Comparison of ENCODE assay signal across 25 mouse cellular contexts in the genomic region with DNA sequence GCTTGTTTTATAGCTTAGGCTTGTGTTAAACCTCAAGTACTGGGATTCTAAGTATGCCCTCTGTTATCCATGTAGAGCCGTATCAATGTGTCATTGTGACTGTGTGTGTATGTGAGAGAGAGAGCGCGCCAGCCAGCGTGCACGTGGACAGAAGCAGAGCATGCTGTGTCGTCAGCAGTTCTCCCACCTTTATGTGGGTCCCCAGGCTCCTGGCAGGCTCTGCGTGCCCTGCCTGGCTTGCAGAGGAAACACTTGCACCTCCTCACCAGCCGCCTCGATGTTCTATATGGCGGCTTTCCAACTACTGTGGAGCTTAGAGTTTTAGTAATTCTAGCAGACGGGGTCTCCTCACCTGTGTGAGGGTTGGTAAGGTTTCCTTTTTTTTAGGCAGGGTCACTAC. TPM values are rescaled to one million over a fixed set of nuclear protein-coding genes. Genes with fewer than 3 reads are reported as not detected.
DNase-seq lines count a peak whose midpoint lies in the region; ATAC-seq and TF ChIP-seq lines count a peak whose summit lies in the region.
"Had no signal": no experiment of that assay in that cellular context is flagged by ENCODE, and none has a peak within 500 bp of the region (broad histone marks: within the 10 kb centered on the region; RNA-seq: fewer than 3 reads in every experiment).

No protein-coding gene starts in this region.

- no peak for TF ChIP-seq EP300 in liver, postnatal 0 days (IDR thresholded peaks at IDR 0.05; ENCODE audit: low read depth)

- H3K27ac ChIP-seq in embryonic facial prominence, embryonic 14.5 days (replicated peaks; ENCODE audit: low read depth, low read length) = no peak overlapping the region
- H3K27ac ChIP-seq in embryonic facial prominence, embryonic 10.5 days (replicated peaks) = no peak overlapping the region
- H3K27ac ChIP-seq in intestine, embryonic 14.5 days (ENCODE audit: low read depth) = no peak overlapping the region
- no peak overlapping the region for H3K27ac ChIP-seq in intestine, postnatal 0 days (ENCODE audit: low read depth, low read length)
- H3K27ac ChIP-seq in liver, embryonic 13.5 days = no peak overlapping the region
- H3K27ac ChIP-seq in liver, postnatal 0 days (ENCODE audit: low read depth) = no peak overlapping the region
- no peak overlapping the region for H3K27ac ChIP-seq in kidney, embryonic 14.5 days (ENCODE audit: low read depth, low read length)
- H3K27ac ChIP-seq: embryonic facial prominence, embryonic 13.5 days; forebrain, embryonic 13.5 days; heart, adult 2 months; heart, embryonic 10.5 days; heart, embryonic 13.5 days; hindbrain, embryonic 12.5 days; hindbrain, embryonic 15.5 days had no signal

- WGBS in embryonic facial prominence, embryonic 14.5 days = 70% methylated on average over 11 of the region's 11 CpGs
- 78% methylated on average over 11 of the region's 11 CpGs for WGBS in embryonic facial prominence, embryonic 10.5 days
- 73% methylated on average over 11 of the region's 11 CpGs for WGBS in intestine, embryonic 14.5 days
- WGBS in intestine, postnatal 0 days = 78% methylated on average over 11 of the region's 11 CpGs
- WGBS in liver, embryonic 13.5 days (ENCODE audit: insufficient replicate concordance) = 72% methylated on average over 11 of the region's 11 CpGs
- WGBS in liver, postnatal 0 days (ENCODE audit: insufficient replicate concordance) = 78% methylated on average over 11 of the region's 11 CpGs
- WGBS in kidney, embryonic 14.5 days = 77% methylated on average over 11 of the region's 11 CpGs

- H3K9me3 ChIP-seq in embryonic facial prominence, embryonic 14.5 days (ENCODE audit: control insufficient read depth, low read length) = no peaks in the 10 kb centered on the region
- H3K9me3 ChIP-seq in embryonic facial prominence, embryonic 10.5 days = no peaks in the 10 kb centered on the region
- no peaks in the 10 kb centered on the region for H3K9me3 ChIP-seq in intestine, embryonic 14.5 days (ENCODE audit: control insufficient read depth, low read length)
- H3K9me3 ChIP-seq in intestine, postnatal 0 days (ENCODE audit: control insufficient read depth) = no peaks in the 10 kb centered on the region
- H3K9me3 ChIP-seq in liver, embryonic 13.5 days (replicated peaks) = no peaks in the 10 kb centered on the region
- H3K9me3 ChIP-seq in liver, postnatal 0 days (ENCODE audit: low read length) = no peaks in the 10 kb centered on the region
- no peaks in the 10 kb centered on the region for H3K9me3 ChIP-seq in kidney, embryonic 14.5 days (ENCODE audit: control insufficient read depth, low read length)
- H3K9me3 ChIP-seq: embryonic facial prominence, embryonic 13.5 days; forebrain, embryonic 10.5 days; forebrain, embryonic 13.5 days; heart, embryonic 10.5 days; heart, embryonic 13.5 days; hindbrain, embryonic 12.5 days; hindbrain, embryonic 15.5 days had no signal

- TF ChIP-seq CTCF in intestine, postnatal 0 days (IDR thresholded peaks at IDR 0.05; ENCODE audit: low read depth) = no peak
- no peak for TF ChIP-seq CTCF in liver, postnatal 0 days (IDR thresholded peaks at IDR 0.05; ENCODE audit: low read depth)

- H3K27me3 ChIP-seq in embryonic facial prominence, embryonic 14.5 days (replicated peaks; ENCODE audit: control insufficient read depth, insufficient read depth, low read length) = no peaks in the 10 kb centered on the region
- H3K27me3 ChIP-seq in embryonic facial prominence, embryonic 10.5 days (replicated peaks; ENCODE audit: low read depth, poor library complexity, severe bottlenecking) = no peaks in the 10 kb centered on the region
- no peaks in the 10 kb centered on the region for H3K27me3 ChIP-seq in intestine, embryonic 14.5 days (replicated peaks; ENCODE audit: control insufficient read depth, insufficient read depth, low read length)
- H3K27me3 ChIP-seq in intestine, postnatal 0 days (replicated peaks; ENCODE audit: control insufficient read depth, insufficient read depth, low read length) = no peaks in the 10 kb centered on the region
- H3K27me3 ChIP-seq in liver, embryonic 13.5 days = no peaks in the 10 kb centered on the region
- no peaks in the 10 kb centered on the region for H3K27me3 ChIP-seq in liver, postnatal 0 days (ENCODE audit: insufficient read depth, low read length)
- no peaks in the 10 kb centered on the region for H3K27me3 ChIP-seq in kidney, embryonic 14.5 days (ENCODE audit: control insufficient read depth, insufficient read depth, low read length)
- H3K27me3 ChIP-seq: embryonic facial prominence, embryonic 13.5 days; forebrain, embryonic 13.5 days; heart, embryonic 13.5 days; hindbrain, embryonic 12.5 days; hindbrain, embryonic 15.5 days; Patski had no signal

- no peak overlapping the region for H3K9ac ChIP-seq in embryonic facial prominence, embryonic 14.5 days (ENCODE audit: low read depth, low read length)
- H3K9ac ChIP-seq in intestine, embryonic 14.5 days (ENCODE audit: low read length) = no peak overlapping the region
- no peak overlapping the region for H3K9ac ChIP-seq in intestine, postnatal 0 days (ENCODE audit: low read depth, low read length)
- no peak overlapping the region for H3K9ac ChIP-seq in liver, embryonic 13.5 days
- H3K9ac ChIP-seq in liver, postnatal 0 days (replicated peaks) = no peak overlapping the region
- H3K9ac ChIP-seq in kidney, embryonic 14.5 days (ENCODE audit: low read depth, low read length) = no peak overlapping the region
- H3K9ac ChIP-seq: embryonic facial prominence, embryonic 13.5 days; forebrain, embryonic 13.5 days; heart, embryonic 13.5 days; hindbrain, embryonic 12.5 days; hindbrain, embryonic 15.5 days had no signal

- 0 out of 2 replicates have a peak, but pooled peaks have one; percentile 7 for ATAC-seq in embryonic facial prominence, embryonic 14.5 days (ENCODE audit: low read depth)
- ATAC-seq in intestine, embryonic 14.5 days (replicated peaks; ENCODE audit: low FRiP score, low TSS enrichment, low read depth) = no peak
- ATAC-seq in intestine, postnatal 0 days = no peak
- 0 out of 2 replicates have a peak, but pooled peaks have one; percentile 7 for ATAC-seq in liver, embryonic 13.5 days (ENCODE audit: low read depth)
- ATAC-seq in liver, postnatal 0 days = no peak
- ATAC-seq in kidney, embryonic 14.5 days (ENCODE audit: low FRiP score, low TSS enrichment) = no peak
- ATAC-seq: forebrain, embryonic 13.5 days; forebrain, embryonic 16.5 days; Patski had no signal

- H3K4me1 ChIP-seq in embryonic facial prominence, embryonic 14.5 days (ENCODE audit: control insufficient read depth, insufficient read depth, low read length) = no peaks in the 10 kb centered on the region
- H3K4me1 ChIP-seq in embryonic facial prominence, embryonic 10.5 days = no peaks in the 10 kb centered on the region
- H3K4me1 ChIP-seq in intestine, embryonic 14.5 days (replicated peaks; ENCODE audit: control insufficient read depth, insufficient read depth, low read length) = no peaks in the 10 kb centered on the region
- H3K4me1 ChIP-seq in intestine, postnatal 0 days (replicated peaks; ENCODE audit: control insufficient read depth, insufficient read depth, low read length) = no peaks in the 10 kb centered on the region
- no peaks in the 10 kb centered on the region for H3K4me1 ChIP-seq in liver, embryonic 13.5 days (replicated peaks)
- H3K4me1 ChIP-seq in liver, postnatal 0 days (ENCODE audit: insufficient read depth) = no peaks in the 10 kb centered on the region
- no peaks in the 10 kb centered on the region for H3K4me1 ChIP-seq in kidney, embryonic 14.5 days (ENCODE audit: control insufficient read depth, insufficient read depth, low read length)
- H3K4me1 ChIP-seq: embryonic facial prominence, embryonic 13.5 days; forebrain, embryonic 13.5 days; heart, embryonic 10.5 days; heart, embryonic 13.5 days; hindbrain, embryonic 12.5 days; hindbrain, embryonic 15.5 days had no signal

- no peak for DNase-seq in embryonic facial prominence, embryonic 14.5 days (ENCODE audit: low spot score)
- no peak for DNase-seq in embryonic facial prominence, embryonic 10.5 days (ENCODE audit: low spot score)
- peak; percentile 24 for DNase-seq in intestine, embryonic 14.5 days (ENCODE audit: low spot score)
- no peak for DNase-seq in liver, embryonic 13.5 days
- DNase-seq in liver, postnatal 0 days = no peak
- DNase-seq: adrenal gland, postnatal 10 days; adrenal gland, postnatal 36 days; cerebellum, adult 11 months; cerebellum, adult 2 months; cerebellum, adult 9-11 months; cerebellum, postnatal 25 days; gastrocnemius, postnatal 25 days; heart, adult 2 months; heart, postnatal 14 days had no signal

- no peak overlapping the region for H3K4me3 ChIP-seq in embryonic facial prominence, embryonic 14.5 days (ENCODE audit: low read depth, low read length)
- no peak overlapping the region for H3K4me3 ChIP-seq in embryonic facial prominence, embryonic 10.5 days
- H3K4me3 ChIP-seq in intestine, embryonic 14.5 days (ENCODE audit: low read depth, low read length) = no peak overlapping the region
- H3K4me3 ChIP-seq in intestine, postnatal 0 days (ENCODE audit: low read depth, low read length) = no peak overlapping the region
- H3K4me3 ChIP-seq in liver, embryonic 13.5 days (replicated peaks) = no peak overlapping the region
- H3K4me3 ChIP-seq in liver, postnatal 0 days (ENCODE audit: low read depth, low read length) = no peak overlapping the region
- no peak overlapping the region for H3K4me3 ChIP-seq in kidney, embryonic 14.5 days (ENCODE audit: low read length)
- H3K4me3 ChIP-seq: embryonic facial prominence, embryonic 13.5 days; forebrain, embryonic 10.5 days; forebrain, embryonic 13.5 days; heart, adult 2 months; heart, embryonic 10.5 days; heart, embryonic 13.5 days; hindbrain, embryonic 12.5 days; hindbrain, embryonic 15.5 days had no signal

- no peak overlapping the region for H3K4me2 ChIP-seq in embryonic facial prominence, embryonic 14.5 days (ENCODE audit: low read depth, low read length)
- H3K4me2 ChIP-seq in intestine, embryonic 14.5 days (ENCODE audit: low read length) = no peak overlapping the region
- no peak overlapping the region for H3K4me2 ChIP-seq in intestine, postnatal 0 days (replicated peaks; ENCODE audit: low read depth)
- H3K4me2 ChIP-seq in liver, embryonic 13.5 days = no peak overlapping the region
- H3K4me2 ChIP-seq in liver, postnatal 0 days (ENCODE audit: low read depth, low read length) = no peak overlapping the region
- H3K4me2 ChIP-seq in kidney, embryonic 14.5 days (replicated peaks; ENCODE audit: low read depth, low read length) = no peak overlapping the region
- H3K4me2 ChIP-seq: embryonic facial prominence, embryonic 13.5 days; forebrain, embryonic 13.5 days; heart, embryonic 13.5 days; hindbrain, embryonic 12.5 days; hindbrain, embryonic 15.5 days had no signal

- H3K36me3 ChIP-seq in embryonic facial prominence, embryonic 14.5 days (ENCODE audit: control insufficient read depth, insufficient read depth, low read length) = peaks cover 28% of the 10 kb centered on the region
- H3K36me3 ChIP-seq in embryonic facial prominence, embryonic 10.5 days (replicated peaks) = peaks cover 35% of the 10 kb centered on the region
- peaks cover 20% of the 10 kb centered on the region for H3K36me3 ChIP-seq in intestine, embryonic 14.5 days (ENCODE audit: control insufficient read depth, insufficient read depth, low read length)
- peaks cover 14% of the 10 kb centered on the region for H3K36me3 ChIP-seq in intestine, postnatal 0 days (ENCODE audit: control insufficient read depth, insufficient read depth)
- H3K36me3 ChIP-seq in liver, embryonic 13.5 days = peaks cover 27% of the 10 kb centered on the region
- H3K36me3 ChIP-seq in liver, postnatal 0 days (replicated peaks; ENCODE audit: insufficient read depth, low read length) = peaks cover 14% of the 10 kb centered on the region
- peaks cover 21% of the 10 kb centered on the region; the same call in 1 of the 2 replicates for H3K36me3 ChIP-seq in kidney, embryonic 14.5 days (ENCODE audit: control insufficient read depth, insufficient read depth, low read length)

RNA-seq across cellular contexts. Expression of gene Tomm7, which starts 21.7 kb away (rescaled TPM):
- polyA plus RNA-seq in embryonic facial prominence, embryonic 14.5 days (2014; fragmentation: Nextera tagmentation; extraction: Ambion mirVana) = 104 and 120 TPM in 2 replicates
- polyA plus RNA-seq in embryonic facial prominence, embryonic 10.5 days (2016; fragmentation: Nextera tagmentation; extraction: Ambion mirVana) = 147 and 150 TPM in 2 replicates
- polyA plus RNA-seq in intestine, embryonic 14.5 days (2014; fragmentation: Nextera tagmentation; extraction: Ambion mirVana) = 141 and 152 TPM in 2 replicates
- polyA plus RNA-seq in intestine, postnatal 0 days (2015; fragmentation: Nextera tagmentation; extraction: Ambion mirVana) = 111 and 118 TPM in 2 replicates
- polyA plus RNA-seq in liver, embryonic 13.5 days (2015; fragmentation: Nextera tagmentation; extraction: Ambion mirVana) = 93.8 and 94.0 TPM in 2 replicates
- 63.2 and 64.7 TPM in 2 replicates for polyA plus RNA-seq in liver, postnatal 0 days (2015; fragmentation: Nextera tagmentation; extraction: Ambion mirVana)
- polyA plus RNA-seq in kidney, embryonic 14.5 days (2014; fragmentation: Nextera tagmentation; extraction: Ambion mirVana) = 124 and 197 TPM in 2 replicates

RNA-seq across cellular contexts. Expression of gene Rint1, which starts 34.8 kb away (rescaled TPM):
- 27.1 and 30.8 TPM in 2 replicates for polyA plus RNA-seq in embryonic facial prominence, embryonic 14.5 days (2014; fragmentation: Nextera tagmentation; extraction: Ambion mirVana)
- polyA plus RNA-seq in embryonic facial prominence, embryonic 10.5 days (2016; fragmentation: Nextera tagmentation; extraction: Ambion mirVana) = 36.4 and 36.5 TPM in 2 replicates
- 29.6 and 31.1 TPM in 2 replicates for polyA plus RNA-seq in intestine, embryonic 14.5 days (2014; fragmentation: Nextera tagmentation; extraction: Ambion mirVana)
- 12.4 and 14.7 TPM in 2 replicates for polyA plus RNA-seq in intestine, postnatal 0 days (2015; fragmentation: Nextera tagmentation; extraction: Ambion mirVana)
- 21.9 and 24.3 TPM in 2 replicates for polyA plus RNA-seq in liver, embryonic 13.5 days (2015; fragmentation: Nextera tagmentation; extraction: Ambion mirVana)
- polyA plus RNA-seq in liver, postnatal 0 days (2015; fragmentation: Nextera tagmentation; extraction: Ambion mirVana) = 9.6 and 10.9 TPM in 2 replicates
- polyA plus RNA-seq in kidney, embryonic 14.5 days (2014; fragmentation: Nextera tagmentation; extraction: Ambion mirVana) = 32.4 and 39.1 TPM in 2 replicates

RNA-seq across cellular contexts. Expression of gene Pus7, which starts 38.8 kb away (rescaled TPM):
- polyA plus RNA-seq in embryonic facial prominence, embryonic 14.5 days (2014; fragmentation: Nextera tagmentation; extraction: Ambion mirVana) = 24.5 and 26.9 TPM in 2 replicates
- polyA plus RNA-seq in embryonic facial prominence, embryonic 10.5 days (2016; fragmentation: Nextera tagmentation; extraction: Ambion mirVana) = 42.9 and 45.9 TPM in 2 replicates
- polyA plus RNA-seq in intestine, embryonic 14.5 days (2014; fragmentation: Nextera tagmentation; extraction: Ambion mirVana) = 36.3 and 44.2 TPM in 2 replicates
- polyA plus RNA-seq in intestine, postnatal 0 days (2015; fragmentation: Nextera tagmentation; extraction: Ambion mirVana) = 5.8 and 6.1 TPM in 2 replicates
- 21.7 and 26.8 TPM in 2 replicates for polyA plus RNA-seq in liver, embryonic 13.5 days (2015; fragmentation: Nextera tagmentation; extraction: Ambion mirVana)
- polyA plus RNA-seq in liver, postnatal 0 days (2015; fragmentation: Nextera tagmentation; extraction: Ambion mirVana) = 5.3 and 6.0 TPM in 2 replicates
- polyA plus RNA-seq in kidney, embryonic 14.5 days (2014; fragmentation: Nextera tagmentation; extraction: Ambion mirVana) = 21.7 and 41.4 TPM in 2 replicates

Comparison
In these comparisons a context has a peak if more than half of its experiments do, and no peak if none do; other contexts are left out.
1. ATAC-seq: peak in embryonic facial prominence, embryonic 14.5 days (single experiment) and liver, embryonic 13.5 days (single experiment); none in intestine, embryonic 14.5 days (single experiment), intestine, postnatal 0 days (single experiment), liver, postnatal 0 days (single experiment) and kidney, embryonic 14.5 days (single experiment).